Mouse (Mus musculus) testis, adult 2 months (tissue): ENCODE data around the gene Alg14.

Experiments used
- CTCF ChIP-seq: fragments of 200-500 bp; IDR thresholded peaks from 2 replicates; pipeline ENCODE4 v1.5.1; 2012; ENCODE audit warnings: low read depth, mild to moderate bottlenecking, inconsistent platforms, low read length, moderate library complexity; ENCODE audit not compliant: control insufficient read depth, insufficient read depth, insufficient replicate concordance
- POLR2A ChIP-seq: fragments of 200-500 bp; IDR thresholded peaks from 2 replicates; pipeline ENCODE4 v1.6.1; 2012; ENCODE audit warnings: low read depth, mild to moderate bottlenecking, inconsistent platforms, low read length, moderate library complexity; ENCODE audit not compliant: control insufficient read depth

GRCm38 (mm10) chr3:121263205-121263548 is 28.4 kb upstream of the Alg14 start:
- TF ChIP-seq CTCF (no peak), POLR2A (no peak)
